ENCODE assay signal across 17 mouse cellular contexts in genomic region chr7:133758716-133759115, GRCm38 (mm10). TPM values are rescaled to one million over a fixed set of nuclear protein-coding genes. Genes with fewer than 3 reads are reported as not detected.
DNase-seq lines count a peak whose midpoint lies in the region; ATAC-seq and TF ChIP-seq lines count a peak whose summit lies in the region.
"Had no signal": no experiment of that assay in that cellular context is flagged by ENCODE, and none has a peak within 500 bp of the region (broad histone marks: within the 10 kb centered on the region; RNA-seq: fewer than 3 reads in every experiment).

No protein-coding gene starts in this region.

- H3K9me3 ChIP-seq in liver, embryonic 11.5 days (ENCODE audit: control insufficient read depth, low read length) = no peaks in the 10 kb centered on the region
- H3K9me3 ChIP-seq in ES-Bruce4 (replicated peaks; ENCODE audit: control insufficient read depth, insufficient read depth, low read length, poor library complexity, severe bottlenecking) = no peaks in the 10 kb centered on the region
- no peaks in the 10 kb centered on the region for H3K9me3 ChIP-seq in midbrain, embryonic 12.5 days
- H3K9me3 ChIP-seq: heart, embryonic 15.5 days; limb, embryonic 12.5 days had no signal

- no peak overlapping the region for H3K9ac ChIP-seq in liver, adult 2 months (ENCODE audit: low read depth, low read length)
- H3K9ac ChIP-seq in liver, embryonic 11.5 days (ENCODE audit: low read depth, low read length) = no peak overlapping the region
- H3K9ac ChIP-seq in ES-Bruce4 (ENCODE audit: low read depth, poor library complexity, severe bottlenecking) = 0 out of 2 replicates have a peak overlapping the region, but pooled peaks have one; percentile 43
- no peak overlapping the region for H3K9ac ChIP-seq in midbrain, embryonic 12.5 days (replicated peaks)
- H3K9ac ChIP-seq: limb, embryonic 12.5 days had no signal

- no peaks in the 10 kb centered on the region for H3K27me3 ChIP-seq in liver, adult 2 months (ENCODE audit: control insufficient read depth, insufficient read depth, low read length)
- no peaks in the 10 kb centered on the region for H3K27me3 ChIP-seq in liver, embryonic 11.5 days (replicated peaks; ENCODE audit: control insufficient read depth, insufficient read depth, low read length)
- H3K27me3 ChIP-seq in ES-Bruce4 (ENCODE audit: control insufficient read depth, insufficient read depth, low read length, poor library complexity, severe bottlenecking) = no peaks in the 10 kb centered on the region
- H3K27me3 ChIP-seq in midbrain, embryonic 12.5 days = no peaks in the 10 kb centered on the region
- no peaks in the 10 kb centered on the region for H3K27me3 ChIP-seq in cerebellum, adult 2 months (ENCODE audit: control insufficient read depth, insufficient read depth, low read length)
- H3K27me3 ChIP-seq: heart, embryonic 15.5 days; limb, embryonic 12.5 days; Patski had no signal

- peaks cover 5% of the 10 kb centered on the region; the same call in 1 of the 2 replicates for H3K36me3 ChIP-seq in liver, adult 2 months (ENCODE audit: control insufficient read depth, insufficient read depth, low read length)
- H3K36me3 ChIP-seq in liver, embryonic 11.5 days (ENCODE audit: control insufficient read depth, insufficient read depth, low read length) = no peaks in the 10 kb centered on the region
- no peaks in the 10 kb centered on the region for H3K36me3 ChIP-seq in ES-Bruce4 (ENCODE audit: control insufficient read depth, insufficient read depth, low read length, poor library complexity, severe bottlenecking)
- H3K36me3 ChIP-seq in midbrain, embryonic 12.5 days = peaks cover 9% of the 10 kb centered on the region; the same call in 1 of the 2 replicates
- H3K36me3 ChIP-seq: heart, embryonic 15.5 days; limb, embryonic 12.5 days had no signal

- TF ChIP-seq EP300 in ES-Bruce4 (IDR thresholded peaks at IDR 0.05; ENCODE audit: insufficient read depth, low read depth, low read length) = no peak

- TF ChIP-seq CTCF in liver, adult 2 months (IDR thresholded peaks at IDR 0.05; ENCODE audit: low read depth, low read length) = peak; percentile 29; the same call in 1 of the 2 replicates
- TF ChIP-seq CTCF in ES-Bruce4 (IDR thresholded peaks at IDR 0.05; ENCODE audit: low read depth, low read length) = peak; percentile 57
- peak; percentile 11; the same call in 1 of the 2 replicates for TF ChIP-seq CTCF in brain, embryonic 14.5 days (IDR thresholded peaks at IDR 0.05; ENCODE audit: borderline replicate concordance, extremely low read depth, insufficient read depth, insufficient read length)
- no peak for TF ChIP-seq CTCF in cerebellum, adult 2 months (IDR thresholded peaks at IDR 0.05; ENCODE audit: borderline replicate concordance, insufficient read depth, low read depth, low read length)

- no peak overlapping the region for H3K4me2 ChIP-seq in liver, embryonic 11.5 days
- H3K4me2 ChIP-seq in midbrain, embryonic 12.5 days (replicated peaks) = peak overlapping the region; percentile 50

- TF ChIP-seq POLR2A in liver, adult 2 months (IDR thresholded peaks at IDR 0.05; ENCODE audit: extremely low read depth, insufficient read depth, low read length) = no peak
- no peak for TF ChIP-seq POLR2A in ES-Bruce4 (IDR thresholded peaks at IDR 0.05; ENCODE audit: insufficient read depth, low read length)
- TF ChIP-seq POLR2A in brain, embryonic 14.5 days (IDR thresholded peaks at IDR 0.05; ENCODE audit: borderline replicate concordance, extremely low read depth, insufficient read depth, insufficient read length, poor library complexity, severe bottlenecking) = no peak
- no peak for TF ChIP-seq POLR2A in cerebellum, adult 2 months (IDR thresholded peaks at IDR 0.05; ENCODE audit: borderline replicate concordance, insufficient read depth, low read length)

- WGBS in liver, adult 2 months = 97% methylated on average over 5 of the region's 5 CpGs
- WGBS in liver, embryonic 11.5 days = 95% methylated on average over 5 of the region's 5 CpGs
- 99% methylated on average over 4 of the region's 5 CpGs for WGBS in midbrain, embryonic 12.5 days
- 97% methylated on average over 5 of the region's 5 CpGs for WGBS in cerebellum, adult 2 months

- H3K4me3 ChIP-seq in liver, adult 2 months (ENCODE audit: insufficient read depth, low read depth, low read length) = no peak overlapping the region
- no peak overlapping the region for H3K4me3 ChIP-seq in liver, embryonic 11.5 days (ENCODE audit: low read depth, low read length)
- peak overlapping the region; percentile 9; the same call in 1 of the 2 replicates for H3K4me3 ChIP-seq in ES-Bruce4 (ENCODE audit: low read depth, low read length)
- peak overlapping the region; percentile 40 for H3K4me3 ChIP-seq in midbrain, embryonic 12.5 days
- H3K4me3 ChIP-seq in cerebellum, adult 2 months (replicated peaks; ENCODE audit: insufficient read depth, low read depth, low read length) = no peak overlapping the region

- no peak overlapping the region; the same call in 1 of the 2 replicates for H3K27ac ChIP-seq in liver, adult 2 months (replicated peaks; ENCODE audit: insufficient read depth, low read depth, low read length)
- H3K27ac ChIP-seq in liver, embryonic 11.5 days (ENCODE audit: low read depth, low read length) = no peak overlapping the region
- H3K27ac ChIP-seq in ES-Bruce4 (ENCODE audit: insufficient read depth, low read length) = no peak overlapping the region
- peak overlapping the region; percentile 93; the same call in 1 of the 2 replicates for H3K27ac ChIP-seq in midbrain, embryonic 12.5 days (replicated peaks)
- H3K27ac ChIP-seq in cerebellum, adult 2 months (ENCODE audit: insufficient read depth, low read length) = no peak overlapping the region
- H3K27ac ChIP-seq: heart, embryonic 15.5 days; limb, embryonic 12.5 days had no signal

- H3K79me2 ChIP-seq in liver, adult 2 months (ENCODE audit: control insufficient read depth, insufficient read depth, low read length) = peaks cover 10% of the 10 kb centered on the region

- DNase-seq in liver, adult 2 months (ENCODE audit: extremely low read depth, low read depth, low spot score) = no peak
- no peak for DNase-seq in liver, embryonic 11.5 days (ENCODE audit: low spot score)
- DNase-seq in brain, embryonic 14.5 days (ENCODE audit: low read depth) = peak; percentile 39
- no peak for DNase-seq in adrenal gland, adult 18-20 months (ENCODE audit: low spot score in 2 of 2)
- no peak for DNase-seq in kidney, adult 11 months
- no peak for DNase-seq in cerebellum, adult 2 months
- DNase-seq: cerebellum, adult 18-20 months; gastrocnemius, postnatal 10 days; kidney, adult 18-20 months; lung, postnatal 4 days; right cerebral cortex, postnatal 4 days had no signal

- no peak for ATAC-seq in liver, embryonic 11.5 days (replicated peaks; ENCODE audit: low FRiP score)
- ATAC-seq in midbrain, embryonic 12.5 days (ENCODE audit: low FRiP score, low read depth) = no peak

- peaks cover 7% of the 10 kb centered on the region for H3K4me1 ChIP-seq in liver, adult 2 months (ENCODE audit: control insufficient read depth, insufficient read depth, low read length)
- no peaks in the 10 kb centered on the region for H3K4me1 ChIP-seq in liver, embryonic 11.5 days (replicated peaks; ENCODE audit: control insufficient read depth, insufficient read depth, low read length)
- H3K4me1 ChIP-seq in ES-Bruce4 (ENCODE audit: control insufficient read depth, insufficient read depth, low read length) = peaks cover 3% of the 10 kb centered on the region
- H3K4me1 ChIP-seq in midbrain, embryonic 12.5 days = peaks cover 33% of the 10 kb centered on the region
- no peaks in the 10 kb centered on the region for H3K4me1 ChIP-seq in cerebellum, adult 2 months (ENCODE audit: control insufficient read depth, insufficient read depth, low read length)

RNA-seq across cellular contexts. Expression of gene Fank1, which starts 17.9 kb away (rescaled TPM):
- not detected in 2 replicates for total RNA-seq in liver, adult 2 months (2014; rRNA removed)
- not detected in 2 replicates for polyA plus RNA-seq in liver, adult 2 months (2012; rRNA removed)
- polyA plus RNA-seq in liver, embryonic 11.5 days (2014; fragmentation: Nextera tagmentation; extraction: Ambion mirVana) = 0.25 TPM in 1 of 2 replicates, not detected in the other
- polyA plus RNA-seq in ES-Bruce4 (2011; ENCODE audit: insufficient read depth, insufficient read length, low read depth, missing spikeins) = 1.7 and 3.1 TPM in 2 replicates
- polyA plus RNA-seq in brain, embryonic 14.5 days (2012; rRNA removed) = 4.4 and 4.7 TPM in 2 replicates
- 2.2 and 2.6 TPM in 2 replicates for polyA plus RNA-seq in midbrain, embryonic 12.5 days (2016; fragmentation: Nextera tagmentation; extraction: Ambion mirVana)
- under 1 TPM; 0.36 to 0.48 TPM for total RNA-seq in adrenal gland, adult 18-20 months (2021)
- polyA plus RNA-seq in cerebellum, adult 2 months (2012; rRNA removed) = 1.5 and 1.6 TPM in 2 replicates
- total RNA-seq: neutrophil, adult 5-6 weeks had no signal

RNA-seq across cellular contexts. Expression of gene Dhx32, which starts 23.8 kb away (rescaled TPM):
- 24.0 and 27.7 TPM in 2 replicates for total RNA-seq in liver, adult 2 months (2014; rRNA removed)
- 15.8 and 17.0 TPM in 2 replicates for polyA plus RNA-seq in liver, adult 2 months (2012; rRNA removed)
- 22.6 and 25.2 TPM in 2 replicates for polyA plus RNA-seq in liver, embryonic 11.5 days (2014; fragmentation: Nextera tagmentation; extraction: Ambion mirVana)
- polyA plus RNA-seq in ES-Bruce4 (2011; ENCODE audit: insufficient read depth, insufficient read length, low read depth, missing spikeins) = 27.1 and 27.8 TPM in 2 replicates
- 31.6 and 35.3 TPM in 2 replicates for polyA plus RNA-seq in brain, embryonic 14.5 days (2012; rRNA removed)
- 61.1 and 65.8 TPM in 2 replicates for polyA plus RNA-seq in midbrain, embryonic 12.5 days (2016; fragmentation: Nextera tagmentation; extraction: Ambion mirVana)
- total RNA-seq in adrenal gland, adult 18-20 months (2021) = 10 to 100 TPM; 62.4 to 67.4 TPM
- polyA plus RNA-seq in cerebellum, adult 2 months (2012; rRNA removed) = 25.3 and 29.6 TPM in 2 replicates

RNA-seq across cellular contexts. Expression of gene Uros, which starts 48.8 kb away (rescaled TPM):
- total RNA-seq in liver, adult 2 months (2014; rRNA removed) = 21.6 and 26.6 TPM in 2 replicates
- polyA plus RNA-seq in liver, adult 2 months (2012; rRNA removed) = 21.4 and 23.9 TPM in 2 replicates
- 129 and 150 TPM in 2 replicates for polyA plus RNA-seq in liver, embryonic 11.5 days (2014; fragmentation: Nextera tagmentation; extraction: Ambion mirVana)
- 6.1 and 8.2 TPM in 2 replicates for polyA plus RNA-seq in ES-Bruce4 (2011; ENCODE audit: insufficient read depth, insufficient read length, low read depth, missing spikeins)
- polyA plus RNA-seq in brain, embryonic 14.5 days (2012; rRNA removed) = 34.9 and 47.5 TPM in 2 replicates
- polyA plus RNA-seq in midbrain, embryonic 12.5 days (2016; fragmentation: Nextera tagmentation; extraction: Ambion mirVana) = 38.1 and 39.9 TPM in 2 replicates
- total RNA-seq in adrenal gland, adult 18-20 months (2021) = 10 to 100 TPM; 13.9 to 16.3 TPM
- polyA plus RNA-seq in cerebellum, adult 2 months (2012; rRNA removed) = 34.7 and 35.1 TPM in 2 replicates

RNA-seq across cellular contexts. Expression of gene Bccip, which starts 49.6 kb away (rescaled TPM):
- 72.8 and 76.0 TPM in 2 replicates for total RNA-seq in liver, adult 2 months (2014; rRNA removed)
- 32.1 and 32.2 TPM in 2 replicates for polyA plus RNA-seq in liver, adult 2 months (2012; rRNA removed)
- 200 and 201 TPM in 2 replicates for polyA plus RNA-seq in liver, embryonic 11.5 days (2014; fragmentation: Nextera tagmentation; extraction: Ambion mirVana)
- polyA plus RNA-seq in ES-Bruce4 (2011; ENCODE audit: insufficient read depth, insufficient read length, low read depth, missing spikeins) = 239 and 256 TPM in 2 replicates
- 67.9 and 69.9 TPM in 2 replicates for polyA plus RNA-seq in brain, embryonic 14.5 days (2012; rRNA removed)
- 134 and 139 TPM in 2 replicates for polyA plus RNA-seq in midbrain, embryonic 12.5 days (2016; fragmentation: Nextera tagmentation; extraction: Ambion mirVana)
- 10 to 100 TPM; 61.9 to 66.3 TPM for total RNA-seq in adrenal gland, adult 18-20 months (2021)
- 104 and 111 TPM in 2 replicates for polyA plus RNA-seq in cerebellum, adult 2 months (2012; rRNA removed)

Comparison
In these comparisons a context has a peak if more than half of its experiments do, and no peak if none do; other contexts are left out.
1. H3K4me3 ChIP-seq: peak in ES-Bruce4 (single experiment) and midbrain, embryonic 12.5 days (single experiment); none in liver, adult 2 months (single experiment), liver, embryonic 11.5 days (single experiment) and cerebellum, adult 2 months (single experiment).